Mouse (Mus musculus): ENCODE measurements around the gene Mag.

DNA sequence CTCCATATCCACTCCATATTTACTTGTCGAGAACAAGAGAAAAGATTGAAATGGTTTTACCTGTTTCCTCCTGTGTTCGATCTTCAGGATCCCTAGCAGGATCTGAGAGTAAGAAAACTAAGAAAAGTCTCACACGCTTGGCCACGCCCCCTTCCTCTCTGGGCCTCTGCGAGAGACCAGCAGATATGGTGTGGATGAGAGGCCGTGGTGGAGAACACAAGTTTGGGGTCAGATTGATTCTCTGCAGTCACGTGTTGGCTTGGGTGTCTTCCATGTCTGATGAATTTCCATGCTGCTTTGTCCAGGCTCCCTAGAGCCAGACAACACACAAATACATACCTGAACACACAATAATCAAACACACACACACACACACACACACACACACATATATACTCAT is 34.5 kb downstream of the Mag start, which contains the start of gene Cd22:
- TF ChIP-seq EP300 (IDR thresholded peaks at IDR 0.05; ENCODE audit: low read depth), result no peak
- no peak for TF ChIP-seq CTCF (IDR thresholded peaks at IDR 0.05; ENCODE audit: low read depth)

All from liver, embryonic 14.5 days (tissue).